Mouse (Mus musculus): Measurements from ENCODE around the gene Hikeshi.
A peak's percentile ranks its signal among the peaks of the same experiment; 100 is the strongest.

Hikeshi gene

DNA sequence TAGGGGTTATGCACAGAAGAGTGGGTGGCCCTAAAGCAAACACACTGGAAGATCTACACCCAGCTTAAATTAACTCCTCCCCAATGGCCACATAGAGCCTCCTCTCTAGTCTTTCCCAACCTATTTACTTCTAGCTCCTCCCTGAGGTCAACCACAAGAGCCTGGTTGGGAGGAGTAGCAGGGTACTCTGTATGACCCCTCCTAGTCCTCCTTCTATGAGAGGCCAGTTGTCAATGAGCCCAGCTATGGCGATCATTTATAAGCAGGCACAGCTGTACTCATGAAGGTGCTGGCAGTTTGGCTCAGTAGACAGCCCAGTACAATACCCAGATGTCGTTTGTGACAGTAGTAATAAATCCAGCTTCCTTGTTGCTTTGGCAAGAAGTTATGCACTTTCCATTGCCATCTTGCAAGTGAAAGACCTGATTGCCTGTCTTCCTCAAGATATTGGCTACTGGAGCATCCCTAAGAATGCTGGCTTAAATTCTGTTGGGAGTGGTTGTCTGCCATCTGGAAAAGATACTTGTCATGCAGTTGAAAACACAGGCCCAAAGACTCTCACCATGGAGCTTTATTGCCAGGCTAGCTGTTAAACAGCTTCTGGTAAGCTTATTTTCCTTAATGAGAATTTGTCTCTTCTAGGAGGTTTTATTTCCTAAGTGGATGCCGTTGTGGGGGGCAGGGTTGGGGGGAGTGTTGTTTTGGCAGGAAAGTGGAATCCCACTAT is 27.4 kb downstream of the Hikeshi start:
- DNase-seq (ENCODE audit: low spot score in 2 of 2), result no peak

DNA sequence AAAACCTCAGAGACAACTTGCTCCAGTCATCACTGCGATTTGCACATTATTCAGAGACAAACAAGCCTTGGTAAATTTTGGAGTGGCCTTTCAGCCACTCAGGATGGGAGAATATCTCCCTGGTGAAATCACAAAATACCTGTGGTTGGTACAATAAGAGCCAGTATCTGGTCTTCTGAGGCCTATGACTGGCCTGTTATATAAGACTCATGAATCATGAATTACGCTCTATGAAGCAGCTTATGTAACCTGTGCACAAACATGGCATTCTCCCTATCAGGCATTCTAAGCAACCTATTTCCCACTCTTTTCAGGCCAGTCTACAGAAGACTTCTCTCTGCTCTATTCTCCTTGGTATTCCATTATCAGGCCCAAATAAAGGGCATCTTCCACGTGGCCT is 28.6 kb downstream of the Hikeshi start:
- no peak for DNase-seq (ENCODE audit: low spot score in 2 of 2)

- no peak for DNase-seq (ENCODE audit: low spot score in 2 of 2)
These were observed 31.3 kb downstream of the Hikeshi start for GRCm38 (mm10) chr7:89909711-89910110.

- no peak for DNase-seq (ENCODE audit: low spot score in 2 of 2)
These were observed 31.9 kb downstream of the Hikeshi start for GRCm38 (mm10) chr7:89908899-89909621.

DNA sequence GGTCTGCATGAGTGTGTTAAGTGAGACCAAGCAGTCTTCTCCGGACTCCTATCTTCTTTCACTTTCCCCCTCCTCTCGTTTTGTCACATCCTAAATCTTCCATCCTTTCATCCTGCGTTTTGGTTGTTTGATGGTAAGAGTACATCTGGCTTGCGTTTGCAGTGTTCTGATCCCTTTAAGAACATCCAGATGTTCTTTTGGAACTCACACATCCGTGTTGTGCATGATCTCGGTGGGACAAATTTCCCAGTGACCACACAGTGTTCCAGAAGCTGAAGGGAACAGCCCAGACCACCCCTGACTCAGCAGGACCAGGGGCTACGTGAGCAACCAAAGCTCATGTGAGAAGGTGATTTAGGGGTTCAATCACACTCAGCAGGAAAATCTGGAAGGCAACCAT is 32.6 kb downstream of the Hikeshi start:
- DNase-seq (ENCODE audit: low spot score in 2 of 2), result no peak

DNA sequence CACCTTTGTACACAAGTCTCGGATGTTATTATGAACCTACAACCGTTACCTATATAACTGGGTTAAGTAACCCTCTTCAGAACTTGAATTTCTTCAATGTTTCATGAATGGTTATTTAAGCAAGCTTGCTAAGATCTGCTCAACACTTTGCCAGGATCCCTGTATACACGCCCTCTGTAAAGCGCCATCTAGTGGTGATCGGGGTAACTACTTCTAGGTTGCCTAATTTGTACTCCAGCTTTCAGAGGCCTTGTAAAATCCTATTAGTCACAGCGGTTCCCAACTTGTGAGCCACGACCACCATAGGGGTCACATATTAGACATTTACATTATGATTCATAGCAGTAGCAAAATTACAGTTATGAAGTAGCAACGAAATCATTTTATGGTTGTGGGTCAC is 33.1 kb downstream of the Hikeshi start:
- peak; percentile 82 to 86 for DNase-seq (ENCODE audit: low spot score in 2 of 2)

DNA sequence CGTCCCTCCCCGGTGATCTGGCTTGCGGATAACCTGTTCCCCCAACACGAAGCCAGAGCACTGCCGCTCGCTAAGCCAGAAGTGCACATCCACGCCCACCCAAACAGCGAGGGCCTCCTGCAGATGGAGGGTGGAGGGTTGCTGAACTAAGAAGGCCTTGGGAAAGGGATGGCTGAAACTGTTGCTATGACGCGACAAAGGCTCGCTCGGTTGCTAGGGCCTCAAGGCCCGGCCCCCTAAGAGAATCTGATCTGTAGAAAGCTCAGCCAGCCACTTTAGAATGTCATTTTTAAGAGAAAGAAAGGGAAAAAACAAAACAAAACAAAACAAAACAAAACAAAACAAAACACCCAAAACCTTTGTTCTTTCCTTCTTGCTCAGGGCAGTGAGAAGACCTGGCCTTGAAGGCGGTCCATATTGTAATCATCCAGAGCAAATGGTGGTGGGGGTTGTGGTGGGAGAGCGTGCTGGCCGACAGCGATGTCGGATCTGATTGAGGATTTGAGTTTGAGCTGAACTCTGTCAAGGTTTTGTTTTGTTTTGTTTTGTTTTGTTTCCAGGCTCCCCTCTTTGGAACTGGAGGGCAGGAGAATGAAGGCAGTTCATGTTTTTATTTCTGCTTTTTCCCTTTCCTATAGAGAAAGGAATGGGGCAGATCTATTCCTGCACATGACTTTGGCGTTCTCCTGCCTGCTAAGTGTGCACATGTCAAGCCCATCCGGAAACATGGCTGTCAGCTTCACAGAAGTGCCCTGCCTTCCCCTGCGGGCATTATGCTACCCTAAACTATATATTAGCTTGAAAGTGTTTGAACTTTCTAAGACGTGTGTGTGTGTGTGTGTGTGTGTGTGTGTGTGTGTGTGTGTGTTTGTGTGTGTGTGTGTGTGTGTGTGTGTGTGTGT is 37.3 kb downstream of the Hikeshi start, which contains the start of gene Ccdc81:
Ccdc81 (minus strand) TSS at position 188 of the 902 bp plus-strand sequence.
- DNase-seq (ENCODE audit: low spot score in 2 of 2), result no peak

GRCm38 (mm10) chr7:89903007-89903406 is 38.0 kb downstream of the Hikeshi start:
- DNase-seq (ENCODE audit: low spot score in 2 of 2), result no peak

DNA sequence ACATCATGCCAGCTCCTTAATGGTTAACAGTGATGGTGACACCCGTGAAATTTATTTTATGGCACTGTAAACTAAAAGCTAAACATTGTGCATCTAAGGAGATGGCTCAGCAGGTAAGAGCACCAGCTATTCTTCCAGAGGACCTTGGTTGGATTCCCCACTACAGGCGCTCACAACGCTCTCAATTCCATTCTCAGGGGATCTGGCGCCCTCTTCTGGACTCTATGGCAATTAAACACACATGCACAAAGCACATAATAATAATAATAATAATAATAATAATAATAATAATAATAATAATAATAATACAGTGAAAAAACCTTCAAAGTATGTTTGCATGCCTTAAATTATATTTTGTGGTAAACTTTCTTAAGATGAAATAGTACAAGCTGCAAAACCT is 49.1 kb downstream of the Hikeshi start:
- no peak for DNase-seq (ENCODE audit: low spot score in 2 of 2)

DNA sequence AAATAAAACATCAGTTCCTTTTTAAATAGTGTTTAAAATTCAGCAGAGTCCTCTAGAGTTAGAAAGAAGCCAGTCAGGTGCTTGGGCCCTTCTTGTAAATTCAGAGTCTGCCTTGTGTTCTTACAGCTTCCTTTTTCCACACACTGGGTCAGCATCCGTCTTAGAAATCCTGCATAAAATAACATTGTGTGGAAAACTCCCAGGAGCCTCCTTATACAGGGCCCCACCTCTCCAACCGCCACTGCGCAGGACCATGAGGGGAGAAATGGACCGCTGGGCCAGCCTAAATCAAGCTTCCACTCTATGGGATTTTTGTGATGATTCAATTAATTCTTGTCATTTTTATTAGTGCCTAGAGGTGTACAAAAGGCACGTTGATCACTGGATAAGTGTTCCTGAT is 49.6 kb downstream of the Hikeshi start:
- DNase-seq (ENCODE audit: low spot score in 2 of 2), result no peak

DNA sequence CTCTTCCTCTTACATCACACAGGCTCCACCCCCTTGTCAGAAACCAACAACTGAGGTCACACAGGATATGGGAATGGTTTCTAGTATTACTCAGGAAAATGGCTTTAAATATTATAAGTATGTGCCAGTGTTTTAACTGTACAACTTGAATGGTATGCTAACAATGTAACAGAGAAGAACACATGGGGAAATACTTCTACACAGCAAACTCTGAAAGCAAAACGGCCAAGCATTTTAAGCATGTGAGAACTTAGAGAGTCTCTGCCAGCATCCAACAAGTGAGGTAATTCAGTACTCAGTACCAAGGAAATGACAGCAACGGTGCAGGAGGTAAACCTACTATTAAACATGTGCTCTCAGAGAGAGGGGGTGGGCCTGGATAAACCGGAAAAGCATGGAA is 56.5 kb downstream of the Hikeshi start:
- no peak for DNase-seq (ENCODE audit: low spot score in 2 of 2)

GRCm38 (mm10) chr7:89879686-89880085 is 61.3 kb downstream of the Hikeshi start:
- DNase-seq (ENCODE audit: low spot score in 2 of 2), result no peak
